Mouse (Mus musculus) MEL (cell line): ENCODE measurements at regions not wholly inside any gene's neighbourhood (a gene's known extent, or its start where the extent isn't known, plus 50 kb on each side); places are given as distances from the start of the nearest gene placed in this dataset.

Experiments
- DNase-seq: peaks from one replicate; pipeline ENCODE4 v3.0.0; 2011; ENCODE audit warnings: low read depth, low spot score
- H3K27ac ChIP-seq: 2 replicates; pipeline ENCODE4 v1.5.1; 2012; ENCODE audit warnings: low read depth, mild to moderate bottlenecking, control low read depth, low read length, moderate library complexity; ENCODE audit not compliant: control insufficient read depth
- H3K27me3 ChIP-seq, 2 experiments: fragments of 150-350 bp in 1 of 2; sonication (generic) in 1 of 2; 2 replicates each; pipeline ENCODE4 v1.6.1; 2012; ENCODE audit warnings: low read length in 2 of 2, mild to moderate bottlenecking in 2 of 2, improper control_type of control experiment in 1 of 2, moderate library complexity in 1 of 2; ENCODE audit not compliant: insufficient read depth in 2 of 2, control insufficient read depth in 1 of 2
- H3K36me3 ChIP-seq, 2 experiments: 2 replicates each; pipeline ENCODE4 v1.6.1; 2012 to 2014; ENCODE audit warnings: low read length in 2 of 2, improper control_type of control experiment in 1 of 2, inconsistent platforms in 1 of 2, mild to moderate bottlenecking in 1 of 2; ENCODE audit not compliant: insufficient read depth in 2 of 2, control insufficient read depth in 1 of 2
- H3K4me1 ChIP-seq, 2 experiments: fragments of 150-350 bp in 1 of 2; sonication (generic) in 1 of 2; 2 replicates each; pipeline ENCODE4 v1.6.1; 2012; ENCODE audit warnings: low read length in 2 of 2, improper control_type of control experiment in 1 of 2, mild to moderate bottlenecking in 1 of 2; ENCODE audit not compliant: insufficient read depth in 2 of 2, control insufficient read depth in 1 of 2
- H3K4me3 ChIP-seq, 2 experiments: fragments of 150-350 bp in 1 of 2; sonication (generic) in 1 of 2; 2 replicates each; pipeline ENCODE4 v1.5.1; 2012; ENCODE audit warnings: low read depth in 2 of 2, low read length in 2 of 2, mild to moderate bottlenecking in 2 of 2, moderate library complexity in 2 of 2, control low read depth in 1 of 2, improper control_type of control experiment in 1 of 2; ENCODE audit not compliant: control insufficient read depth in 1 of 2, insufficient read depth in 1 of 2
- H3K79me2 ChIP-seq: 2 replicates; pipeline ENCODE4 v1.6.1; 2012; ENCODE audit warnings: mild to moderate bottlenecking, low read length, moderate library complexity; ENCODE audit not compliant: control insufficient read depth, poor library complexity, insufficient read depth
- H3K9ac ChIP-seq: 2 replicates; pipeline ENCODE4 v1.6.1; 2012; ENCODE audit warnings: low read depth, mild to moderate bottlenecking, control low read depth, low read length, moderate library complexity; ENCODE audit not compliant: control insufficient read depth, poor library complexity, severe bottlenecking
- H3K9me3 ChIP-seq: fragments of 150-350 bp; sonication (generic); replicated peaks from 2 replicates; pipeline ENCODE4 v1.6.1; 2012; ENCODE audit warnings: mild to moderate bottlenecking, low read length, improper control_type of control experiment, moderate library complexity; ENCODE audit not compliant: insufficient read depth
- CHD1 ChIP-seq: IDR thresholded peaks from 2 replicates; pipeline ENCODE4 v1.6.1; 2012; ENCODE audit warnings: low read depth, mild to moderate bottlenecking, inconsistent platforms, low read length, improper control_type of control experiment
- CTCF ChIP-seq, 3 experiments: IDR thresholded peaks in 2 of 3; conservative IDR thresholded peaks in 1 of 3; 2 replicates each; pipeline ENCODE4 v1.5.1; 2011 to 2012; ENCODE audit warnings: low read length in 3 of 3, low read depth in 2 of 3, mild to moderate bottlenecking in 2 of 3, improper control_type of control experiment in 1 of 3, inconsistent platforms in 1 of 3, mixed read lengths in 1 of 3, moderate library complexity in 1 of 3; ENCODE audit not compliant: control insufficient read depth in 1 of 3, insufficient read depth in 1 of 3, poor library complexity in 1 of 3, severe bottlenecking in 1 of 3
- E2F4 ChIP-seq: IDR thresholded peaks from 2 replicates; pipeline ENCODE4 v1.6.1; 2011; ENCODE audit warnings: low read depth, low read length, improper control_type of control experiment, borderline replicate concordance
- ETS1 ChIP-seq: IDR thresholded peaks from 2 replicates; pipeline ENCODE4 v1.6.1; 2012; ENCODE audit warnings: low read depth, mild to moderate bottlenecking, inconsistent platforms, low read length, improper control_type of control experiment, moderate library complexity
- GABPA ChIP-seq: IDR thresholded peaks from 2 replicates; pipeline ENCODE4 v1.6.1; 2012; ENCODE audit warnings: low read depth, mild to moderate bottlenecking, inconsistent platforms, low read length, improper control_type of control experiment, moderate library complexity
- HCFC1 ChIP-seq: IDR thresholded peaks from 2 replicates; pipeline ENCODE4 v1.6.1; 2012; ENCODE audit warnings: low read depth, mild to moderate bottlenecking, inconsistent platforms, low read length, improper control_type of control experiment, moderate library complexity
- JUND ChIP-seq: IDR thresholded peaks from 2 replicates; pipeline ENCODE4 v1.6.1; 2011; ENCODE audit warnings: low read depth, mild to moderate bottlenecking, improper control_type of control experiment, low read length
- MAX ChIP-seq: IDR thresholded peaks from 2 replicates; pipeline ENCODE4 v1.6.1; 2011; ENCODE audit warnings: low read length, improper control_type of control experiment
- MAZ ChIP-seq: IDR thresholded peaks from 2 replicates; pipeline ENCODE4 v1.6.1; 2012; ENCODE audit warnings: low read depth, mild to moderate bottlenecking, inconsistent platforms, low read length, improper control_type of control experiment
- MYC ChIP-seq: IDR thresholded peaks from 2 replicates; pipeline ENCODE4 v1.6.1; 2011; ENCODE audit warnings: low read depth, mild to moderate bottlenecking, low read length, improper control_type of control experiment, moderate library complexity
- NRF1 ChIP-seq: IDR thresholded peaks from 2 replicates; pipeline ENCODE4 v1.6.1; 2014; ENCODE audit warnings: low read depth, mild to moderate bottlenecking, inconsistent platforms, low read length, improper control_type of control experiment, moderate library complexity; ENCODE audit not compliant: poor library complexity, insufficient read depth, severe bottlenecking
- POLR2AphosphoS5 ChIP-seq: IDR thresholded peaks from 2 replicates; pipeline ENCODE4 v1.6.1; 2012; ENCODE audit warnings: low read depth, borderline replicate concordance, mild to moderate bottlenecking, inconsistent platforms, low read length, moderate library complexity, mixed read lengths
- SIN3A ChIP-seq: IDR thresholded peaks from 2 replicates; pipeline ENCODE4 v1.6.1; 2012; ENCODE audit warnings: low read length, improper control_type of control experiment, inconsistent platforms
- SMC3 ChIP-seq: IDR thresholded peaks from 2 replicates; pipeline ENCODE4 v1.6.1; 2011; ENCODE audit warnings: low read depth, low read length, improper control_type of control experiment
- TAL1 ChIP-seq: IDR thresholded peaks from 2 replicates; pipeline ENCODE4 v1.6.1; 2012; ENCODE audit warnings: mild to moderate bottlenecking, inconsistent platforms, low read length, moderate library complexity, mixed read lengths
- ZC3H11A ChIP-seq: IDR thresholded peaks from 2 replicates; pipeline ENCODE4 v1.6.1; 2012; ENCODE audit warnings: low read depth, mild to moderate bottlenecking, inconsistent platforms, low read length, improper control_type of control experiment
- ZNF384 ChIP-seq: IDR thresholded peaks from 2 replicates; pipeline ENCODE4 v1.6.1; 2012; ENCODE audit warnings: low read depth, mild to moderate bottlenecking, inconsistent platforms, low read length, improper control_type of control experiment

- H3K27ac ChIP-seq, result no peak overlapping the region
- TF ChIP-seq HCFC1 (no peak), TAL1 (no peak), GABPA (no peak), ZC3H11A (no peak), SMC3 (no peak), JUND (no peak), POLR2AphosphoS5 (no peak), MYC (no peak), MAX (no peak), SIN3A (no peak), E2F4 (no peak), NRF1 (no peak), CTCF (IDR thresholded peaks at IDR 0.05 in 2 of 3, conservative IDR thresholded peaks at IDR 0.05 in 1 of 3; ENCODE audit: control insufficient read depth in 1 of 3, insufficient read depth in 1 of 3, low read depth in 2 of 3, low read length in 3 of 3, poor library complexity in 1 of 3, severe bottlenecking in 1 of 3) (no peak), CHD1 (no peak), ZNF384 (no peak), ETS1 (no peak)
- H3K4me3 ChIP-seq, result no peak overlapping the region
- H3K27me3 ChIP-seq, result no peaks in the 10 kb centered on the region
- H3K9ac ChIP-seq, result no peak overlapping the region
- H3K79me2 ChIP-seq, result no peaks in the 10 kb centered on the region
- no peaks in the 10 kb centered on the region for H3K4me1 ChIP-seq
- no peak for DNase-seq
- H3K36me3 ChIP-seq, result no peaks in the 10 kb centered on the region
- no peaks in the 10 kb centered on the region for H3K9me3 ChIP-seq
These were observed 423.9 kb upstream of the Castor2 start for GRCm38 (mm10) chr5:133675636-133676035.

- H3K27me3 ChIP-seq, result no peaks in the 10 kb centered on the region
- H3K9me3 ChIP-seq, result no peaks in the 10 kb centered on the region
- H3K9ac ChIP-seq, result no peak overlapping the region
- H3K79me2 ChIP-seq, result no peaks in the 10 kb centered on the region
- peak; percentile 12 for DNase-seq
- H3K4me1 ChIP-seq, result no peaks in the 10 kb centered on the region
- H3K4me3 ChIP-seq, result no peak overlapping the region
- H3K36me3 ChIP-seq, result no peaks in the 10 kb centered on the region
- TF ChIP-seq MAZ (no peak), CTCF (IDR thresholded peaks at IDR 0.05 in 2 of 3, conservative IDR thresholded peaks at IDR 0.05 in 1 of 3; ENCODE audit: control insufficient read depth in 1 of 3, insufficient read depth in 1 of 3, low read depth in 2 of 3, low read length in 3 of 3, poor library complexity in 1 of 3, severe bottlenecking in 1 of 3) (peak in 2 of 3 experiments; percentile 21 to 24; a peak in 2 of 6 replicates)
- no peak overlapping the region for H3K27ac ChIP-seq
These were observed 433.0 kb upstream of the Castor2 start for GRCm38 (mm10) chr5:133666473-133666872.
